Mouse (Mus musculus): ENCODE data around the gene Asl.

Gene Asl

DNA sequence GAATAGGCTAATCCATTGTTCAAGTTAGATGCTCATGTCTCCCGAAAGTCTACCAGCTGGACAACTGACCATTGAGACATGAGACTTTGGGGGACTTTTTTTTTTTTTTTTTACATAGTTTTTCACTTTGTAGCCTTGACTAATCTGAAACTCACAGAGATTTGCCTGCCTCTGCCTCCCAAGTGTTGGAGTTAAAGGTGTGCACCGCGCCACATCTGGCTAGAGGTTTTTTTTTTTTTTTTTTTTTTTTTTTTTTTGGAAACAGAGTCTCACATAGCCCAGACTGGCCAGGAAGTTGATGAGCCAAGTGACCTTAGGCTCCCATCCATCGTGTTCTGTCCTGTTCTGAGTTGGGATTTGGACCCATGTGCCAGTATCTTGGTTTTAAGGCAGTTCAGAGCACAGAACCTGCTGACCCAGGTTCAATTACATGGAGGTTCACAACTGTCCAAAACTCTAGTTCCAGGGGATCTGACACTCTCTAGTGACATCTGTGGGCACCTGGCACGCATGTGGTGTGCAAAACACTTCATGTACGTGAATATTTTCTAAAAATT is 20.9 kb downstream of the Asl start:
- DNase-seq (ENCODE audit: low read depth in 1 of 2, low spot score in 2 of 2) = no peak

DNA sequence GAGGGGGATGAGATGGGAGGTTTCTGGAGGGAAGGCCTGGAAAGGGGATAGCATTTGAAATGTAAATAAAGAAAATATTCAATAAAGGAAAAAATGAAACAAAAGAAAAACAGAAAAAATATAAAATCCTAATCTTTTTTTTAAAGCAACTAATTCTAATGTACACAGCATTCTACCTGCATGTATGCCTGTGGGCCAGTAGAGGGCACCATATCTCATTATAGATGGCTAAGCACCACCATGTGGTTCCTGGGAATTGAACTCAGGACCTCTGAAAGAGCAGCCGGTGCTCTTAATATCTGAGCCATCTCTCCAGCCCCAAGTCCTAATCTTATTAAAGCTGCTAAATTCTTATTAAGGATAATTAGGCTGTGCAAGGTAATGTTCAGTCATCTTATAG is 21.7 kb downstream of the Asl start:
- no peak for DNase-seq (ENCODE audit: low read depth in 1 of 2, low spot score in 2 of 2)

DNA sequence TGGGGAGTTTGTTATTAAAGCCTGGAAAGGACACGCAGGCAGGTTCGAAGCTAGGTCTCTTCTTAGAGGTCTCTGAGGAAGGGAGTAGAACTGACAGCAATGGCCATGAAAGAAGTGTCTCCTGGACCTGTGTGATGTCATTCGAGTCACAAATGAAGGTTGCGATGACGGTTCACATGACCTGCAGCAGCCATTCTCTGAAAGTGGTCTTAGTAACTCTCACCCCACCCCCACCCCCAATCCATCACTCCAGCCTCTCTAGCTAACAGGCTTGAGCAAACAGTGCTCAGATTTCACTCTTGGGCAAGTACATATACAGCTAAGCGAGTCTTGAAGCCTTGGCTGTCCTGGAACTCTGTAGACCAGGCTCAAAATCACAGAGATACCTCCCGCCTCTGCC is 25.8 kb downstream of the Asl start:
- no peak for DNase-seq (ENCODE audit: low read depth in 1 of 2, low spot score in 2 of 2)

DNA sequence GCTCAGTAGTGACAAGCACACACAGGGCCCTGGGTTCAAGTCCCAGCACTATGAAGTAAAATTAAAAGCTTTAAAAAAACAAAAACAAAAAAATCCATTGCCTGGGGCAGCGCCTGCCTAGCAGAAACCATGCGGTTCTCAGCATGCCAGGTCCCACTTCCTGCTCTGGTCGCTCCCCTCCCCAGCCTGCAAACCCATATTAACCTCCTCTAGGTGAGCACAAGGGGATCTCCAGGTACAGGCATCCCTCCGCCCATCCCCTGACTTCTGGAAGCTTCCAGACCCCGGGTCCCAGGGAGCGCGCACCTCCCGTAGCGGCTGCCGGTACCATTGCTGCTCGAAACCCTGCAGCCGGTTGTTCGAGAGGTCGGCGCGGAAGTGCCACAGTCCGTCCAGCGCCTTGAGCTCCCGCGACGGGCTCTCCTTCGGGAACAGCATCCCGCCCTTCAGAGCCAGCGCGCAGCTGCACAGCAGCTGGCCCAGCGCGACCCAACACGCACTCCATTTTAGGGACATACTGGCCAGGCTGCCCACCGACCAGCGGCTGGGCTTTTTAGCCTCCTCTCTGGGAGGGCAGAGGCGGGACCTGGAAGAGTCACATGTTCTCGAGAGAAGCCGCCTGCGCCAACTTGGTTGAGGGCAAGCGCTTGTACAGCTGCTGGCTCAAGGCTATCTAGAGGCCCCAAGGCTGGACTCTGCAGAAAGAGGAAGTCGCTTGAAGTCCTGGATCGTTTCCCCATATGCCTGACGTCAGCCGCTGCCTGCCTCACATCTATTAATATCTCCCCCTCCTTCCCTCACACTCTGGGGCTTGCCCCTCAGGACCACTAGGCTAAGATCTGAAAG is 26.5 kb downstream of the Asl start, which contains the start of gene Gusb:
Gusb (minus strand) TSS at position 749 of the 846 bp plus-strand sequence.
- DNase-seq (ENCODE audit: low read depth in 1 of 2, low spot score in 2 of 2) = peak; percentile 81 to 83

DNA sequence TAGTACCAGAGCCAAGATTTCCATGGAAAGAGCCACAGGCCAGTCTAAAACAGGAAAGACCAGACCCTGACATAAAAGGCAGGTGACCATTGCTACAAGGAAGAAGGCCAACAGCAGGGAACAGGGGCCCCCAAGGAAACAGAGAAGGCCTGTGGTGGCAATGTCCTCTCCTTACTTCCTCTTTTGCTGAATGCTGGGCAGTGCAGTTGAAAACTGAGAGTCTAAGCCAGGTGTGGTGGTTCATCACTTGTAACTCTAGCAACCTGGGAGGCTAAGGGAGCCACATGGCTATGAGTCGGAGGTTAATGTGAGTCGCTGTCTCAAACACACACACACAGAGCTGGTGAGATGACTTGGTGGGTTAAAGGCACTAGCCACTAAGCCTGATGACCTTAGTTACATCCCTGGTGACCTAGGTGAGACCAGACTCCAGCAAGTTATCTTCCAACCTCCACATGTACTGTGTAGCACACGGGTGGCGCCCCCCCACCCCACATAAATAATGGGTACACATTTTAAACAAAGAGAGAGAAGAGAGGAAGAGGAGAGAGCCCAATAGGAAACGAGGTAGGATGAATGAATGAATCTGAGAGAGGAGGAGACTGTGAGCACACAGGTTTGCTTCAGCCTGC is 27.6 kb downstream of the Asl start:
- DNase-seq (ENCODE audit: low read depth in 1 of 2, low spot score in 2 of 2) = peak in 1 of 2 experiments; percentile 22

DNA sequence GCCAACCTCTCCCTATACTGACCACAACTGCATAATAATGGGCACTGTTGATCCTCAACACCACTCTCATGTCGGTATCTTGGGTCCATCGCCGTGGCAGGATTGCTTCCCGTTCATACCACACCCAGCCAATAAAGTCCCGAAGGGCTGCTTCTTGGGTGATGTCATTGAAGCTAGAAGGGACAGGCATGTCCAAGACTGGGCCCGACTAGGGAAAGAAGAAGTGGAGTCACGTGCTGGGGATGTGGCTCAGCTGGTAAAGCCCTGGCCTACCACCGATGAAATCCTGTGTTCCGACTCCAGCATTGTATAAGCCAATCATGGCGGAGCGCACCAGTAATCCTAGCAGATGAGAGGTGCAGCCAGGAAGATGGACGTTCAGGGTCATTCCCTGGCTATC is 28.3 kb downstream of the Asl start:
- peak; percentile 51 to 59 for DNase-seq (ENCODE audit: low read depth in 1 of 2, low spot score in 2 of 2)

DNA sequence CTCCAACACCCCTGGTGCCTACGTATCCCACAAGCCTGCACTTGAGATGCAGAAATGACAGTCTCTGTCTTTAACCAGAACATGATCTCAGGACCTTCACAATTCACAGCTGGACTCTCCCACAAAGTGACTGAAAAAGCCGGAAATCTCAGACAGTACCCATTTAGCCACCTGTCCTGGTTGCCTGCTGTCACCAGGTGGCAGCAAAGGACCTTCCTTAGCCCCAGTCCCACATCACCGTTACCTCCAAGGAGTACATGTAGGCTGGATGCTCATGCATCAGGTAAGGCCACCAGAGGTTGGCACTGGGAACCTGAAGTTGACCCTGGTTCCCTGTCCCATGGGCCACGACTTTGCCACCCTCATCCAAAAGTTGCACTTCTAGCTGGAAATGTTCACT is 29.9 kb downstream of the Asl start:
- DNase-seq (ENCODE audit: low read depth in 1 of 2, low spot score in 2 of 2) = peak in 1 of 2 experiments; percentile 25

DNA sequence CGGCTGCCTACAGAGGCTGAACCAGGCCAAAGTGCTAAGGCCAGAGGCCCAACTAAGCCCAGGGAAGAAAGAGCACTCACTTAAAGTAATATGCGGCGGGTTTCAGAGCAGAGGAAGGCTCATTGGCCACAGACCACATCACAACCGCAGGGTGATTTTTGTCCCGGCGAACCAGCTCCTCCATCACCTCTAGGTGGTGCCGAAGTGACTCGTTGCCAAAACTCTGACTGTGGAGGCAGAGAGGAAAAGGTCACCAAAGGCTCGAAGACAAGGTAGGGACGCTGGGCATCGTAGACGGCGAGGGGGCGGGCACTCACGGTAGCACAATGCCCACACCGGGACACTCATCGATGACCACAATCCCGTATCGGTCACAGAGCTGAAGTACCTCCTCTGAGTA is 31.3 kb downstream of the Asl start:
- no peak for DNase-seq (ENCODE audit: low read depth in 1 of 2, low spot score in 2 of 2)

DNA sequence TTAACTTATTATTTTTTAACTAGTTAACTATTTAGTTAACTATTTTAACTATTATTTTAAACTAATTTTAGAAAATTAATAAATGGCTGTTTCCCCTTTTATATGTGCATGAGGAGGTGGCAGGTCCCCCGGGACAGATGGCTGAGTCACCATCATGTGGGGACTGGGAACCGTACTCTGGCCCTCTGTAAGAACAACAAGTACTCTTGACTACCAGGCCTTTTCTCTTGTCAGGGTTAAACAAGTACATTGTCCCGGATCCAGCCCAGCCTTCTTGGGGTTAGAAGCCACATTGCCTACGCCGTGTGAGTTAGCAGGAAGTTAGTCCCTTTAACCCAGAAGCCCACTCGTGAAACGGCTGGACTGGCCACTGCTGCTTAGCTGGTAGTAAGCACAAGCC is 34.1 kb downstream of the Asl start:
- no peak for DNase-seq (ENCODE audit: low read depth in 1 of 2, low spot score in 2 of 2)

DNA sequence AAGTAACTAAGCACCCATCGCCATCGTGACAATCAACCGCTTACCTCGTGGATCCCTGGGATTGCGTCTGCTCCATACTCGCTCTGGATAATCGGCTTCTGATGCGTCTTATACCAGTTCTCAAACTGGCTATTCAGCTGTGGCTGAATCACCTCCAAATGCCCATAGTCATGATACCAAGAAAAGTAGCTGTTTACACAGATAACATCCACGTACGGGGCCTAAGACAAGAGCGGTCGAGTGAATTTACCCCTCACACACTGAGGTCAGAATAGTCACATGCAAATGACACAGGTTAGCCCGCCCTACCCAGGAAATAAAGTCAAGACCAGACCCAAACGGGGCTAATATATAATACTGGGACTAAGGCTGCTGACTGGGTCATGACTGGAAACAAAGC is 35.7 kb downstream of the Asl start:
- no peak for DNase-seq (ENCODE audit: low read depth in 1 of 2, low spot score in 2 of 2)

DNA sequence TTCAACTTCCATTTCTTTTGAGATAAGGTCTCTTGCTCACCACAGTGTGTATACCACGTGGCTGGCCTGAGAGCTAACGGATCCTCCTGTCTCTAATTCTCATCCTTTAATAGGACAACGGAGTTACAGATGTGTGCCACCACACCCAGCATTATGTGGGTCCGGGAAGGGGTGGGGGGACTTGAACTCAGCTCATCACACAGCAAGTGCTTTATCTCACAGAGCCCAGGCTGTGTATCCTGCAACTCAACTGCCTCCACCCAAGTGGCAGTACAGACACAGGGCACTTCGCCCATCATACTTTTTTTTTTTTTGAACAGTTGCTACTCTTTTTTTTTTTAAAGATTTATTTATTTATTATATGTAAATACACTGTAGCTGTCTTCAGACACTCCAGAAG is 37.1 kb downstream of the Asl start:
- DNase-seq (ENCODE audit: low read depth in 1 of 2, low spot score in 2 of 2) = no peak

DNA sequence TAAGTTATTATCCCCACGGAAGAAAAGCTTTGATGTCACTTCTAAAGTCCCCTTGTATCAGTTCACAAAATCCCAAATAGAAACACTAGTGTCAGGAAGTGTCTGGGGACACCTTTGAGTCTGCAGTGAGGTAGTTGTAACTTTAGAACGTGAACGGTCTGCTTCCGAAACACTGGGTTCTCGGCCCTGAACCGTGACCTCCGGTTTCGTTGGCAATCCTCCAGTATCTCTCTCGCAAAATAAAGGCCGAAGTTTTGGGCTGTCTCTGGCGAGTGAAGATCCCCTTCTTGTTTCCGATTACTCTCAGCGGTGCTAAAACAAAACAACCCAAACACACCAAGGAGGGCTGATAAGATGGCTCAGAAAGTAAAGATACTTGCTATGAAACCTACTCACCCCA is 39.7 kb downstream of the Asl start:
- DNase-seq (ENCODE audit: low read depth in 1 of 2, low spot score in 2 of 2) = no peak

DNA sequence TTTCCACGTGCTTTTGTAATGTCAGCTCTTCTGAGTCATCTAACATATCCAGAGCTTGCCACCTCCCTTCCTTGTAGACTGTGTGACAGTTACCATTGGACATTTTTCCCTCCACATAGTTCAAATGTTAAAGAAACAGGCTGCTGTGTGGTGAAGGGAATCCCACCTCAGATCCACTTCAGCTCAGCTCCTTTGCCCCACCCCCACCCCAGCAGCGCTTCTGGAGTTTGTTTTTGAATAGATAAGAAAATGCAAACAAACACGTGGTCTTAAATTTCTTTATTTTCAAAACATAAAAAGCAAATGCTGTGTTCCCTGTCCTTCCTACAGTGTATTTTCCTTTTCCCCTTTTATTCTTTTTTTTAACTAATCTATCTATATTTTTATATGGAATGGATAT is 48.8 kb downstream of the Asl start:
- DNase-seq (ENCODE audit: low read depth in 1 of 2, low spot score in 2 of 2) = no peak

DNA sequence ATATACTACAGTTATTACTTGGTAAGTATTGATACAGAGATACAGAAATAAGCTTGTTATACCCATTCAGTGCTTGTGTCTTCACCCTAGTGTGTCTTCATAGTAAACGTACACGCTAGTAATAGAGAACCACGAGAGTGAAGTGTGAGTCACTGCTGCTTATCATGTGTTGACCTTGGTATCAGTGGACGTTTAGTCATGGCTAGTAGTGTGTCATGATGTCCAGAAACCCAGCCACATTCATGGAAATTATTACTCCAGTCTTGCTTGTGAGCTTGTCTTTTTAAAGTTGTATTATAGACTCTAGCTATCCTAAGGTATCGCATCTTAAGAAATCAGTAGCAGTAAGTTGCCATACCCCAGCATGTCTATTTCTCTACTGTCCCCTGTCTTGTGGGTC is 50.4 kb downstream of the Asl start:
- DNase-seq (ENCODE audit: low read depth in 1 of 2, low spot score in 2 of 2) = no peak

DNA sequence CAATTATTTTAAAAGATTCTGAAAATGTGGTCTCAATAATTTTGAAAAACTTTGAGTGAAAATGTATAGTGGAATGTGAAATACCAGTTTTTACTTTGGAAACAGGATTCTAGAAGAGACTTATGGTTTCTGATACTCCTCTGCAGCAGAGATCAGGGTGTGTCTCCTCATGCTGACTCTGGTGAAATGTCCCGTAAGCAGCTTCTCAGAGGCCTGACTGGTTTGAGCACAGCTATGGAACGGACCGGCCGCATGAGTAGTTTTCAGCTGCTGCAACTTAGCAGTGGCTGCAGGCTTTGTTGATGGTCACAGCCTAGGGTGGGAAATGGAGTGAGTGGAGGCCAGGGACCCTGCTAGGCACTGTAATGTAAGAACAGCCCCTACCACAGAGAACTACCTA is 51.3 kb downstream of the Asl start:
- no peak for DNase-seq (ENCODE audit: low read depth in 1 of 2, low spot score in 2 of 2)

DNA sequence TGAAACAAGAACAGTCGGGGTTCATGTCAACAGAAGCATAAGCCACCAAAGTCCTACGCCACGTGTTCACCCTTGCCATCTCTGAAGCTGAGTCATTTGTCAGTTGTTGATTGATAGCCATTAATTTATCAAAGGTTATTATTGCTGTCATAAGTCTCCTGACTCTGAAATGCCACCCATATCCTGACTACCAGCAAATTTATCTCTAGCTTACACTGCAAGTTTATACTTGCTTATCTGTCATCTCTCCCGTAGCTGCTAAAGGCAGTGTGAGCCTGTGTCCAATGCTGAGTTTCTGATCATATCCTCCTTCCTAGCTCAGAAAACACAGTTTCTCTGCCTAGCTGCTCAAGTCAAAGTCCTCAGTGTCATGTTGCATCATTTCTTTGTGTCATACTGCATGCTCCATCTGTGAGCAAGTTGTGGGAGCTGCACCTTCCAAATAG is 54.2 kb downstream of the Asl start:
- DNase-seq (ENCODE audit: low read depth in 1 of 2, low spot score in 2 of 2) = no peak

DNA sequence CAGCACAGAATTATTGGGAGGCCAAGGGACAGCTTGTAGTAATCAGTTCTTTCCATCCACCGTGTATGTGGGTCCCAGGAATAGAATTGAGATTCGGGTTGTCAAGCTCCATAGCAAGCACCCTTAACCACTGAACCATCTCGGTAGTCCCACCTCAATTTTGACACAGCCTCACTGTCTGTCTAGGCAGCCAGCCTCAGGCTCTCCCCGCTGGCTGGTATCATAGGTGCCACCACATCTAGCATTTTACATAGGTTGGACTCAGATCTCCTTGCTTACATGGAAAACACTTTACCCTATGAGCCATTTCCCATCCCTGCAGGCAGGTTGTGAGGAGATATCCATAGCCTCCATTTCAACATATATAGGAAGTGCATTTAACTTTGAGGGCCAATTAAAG is 54.7 kb downstream of the Asl start:
- DNase-seq (ENCODE audit: low read depth in 1 of 2, low spot score in 2 of 2) = no peak

DNA sequence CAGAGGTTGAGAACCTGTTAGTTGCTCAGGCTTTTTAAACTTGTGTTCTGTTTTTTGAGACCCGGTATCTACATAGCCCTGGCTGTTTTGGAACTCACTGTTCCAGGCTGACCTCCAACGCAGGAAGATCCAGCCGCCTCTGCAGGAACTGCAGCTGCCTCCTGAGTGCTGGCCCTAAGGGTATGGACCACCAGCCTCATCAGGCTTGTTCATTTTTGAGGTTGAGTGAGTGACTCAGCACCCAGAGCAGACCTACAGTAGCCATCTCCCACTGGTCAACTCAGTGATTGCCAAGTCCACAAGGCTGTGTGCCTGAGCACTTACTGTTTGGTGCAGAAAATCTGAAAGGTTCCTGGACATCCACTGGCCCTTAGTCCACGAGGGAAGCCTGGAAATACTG is 57.6 kb downstream of the Asl start:
- no peak for DNase-seq (ENCODE audit: low read depth in 1 of 2, low spot score in 2 of 2)

DNA sequence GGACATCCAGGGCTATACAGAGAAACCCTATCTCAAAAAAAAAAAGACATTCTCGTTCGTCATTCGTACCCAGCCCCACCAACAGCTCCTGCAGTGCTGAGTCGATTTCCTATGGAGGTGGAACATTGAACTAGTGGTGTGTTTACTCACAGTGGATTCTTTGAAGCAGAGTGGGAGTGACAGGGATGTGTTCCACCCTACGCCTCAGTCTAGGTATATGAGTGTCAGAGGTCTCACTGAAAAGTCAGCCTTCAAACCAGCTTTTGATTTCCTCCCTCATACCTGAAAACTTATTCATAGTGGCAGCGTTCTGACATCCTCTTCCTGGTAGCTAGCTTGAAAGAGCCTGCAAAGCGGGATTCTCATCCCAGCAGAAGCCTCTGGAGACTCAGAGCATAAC is 60.6 kb downstream of the Asl start:
- no peak for DNase-seq (ENCODE audit: low read depth in 1 of 2, low spot score in 2 of 2)

DNA sequence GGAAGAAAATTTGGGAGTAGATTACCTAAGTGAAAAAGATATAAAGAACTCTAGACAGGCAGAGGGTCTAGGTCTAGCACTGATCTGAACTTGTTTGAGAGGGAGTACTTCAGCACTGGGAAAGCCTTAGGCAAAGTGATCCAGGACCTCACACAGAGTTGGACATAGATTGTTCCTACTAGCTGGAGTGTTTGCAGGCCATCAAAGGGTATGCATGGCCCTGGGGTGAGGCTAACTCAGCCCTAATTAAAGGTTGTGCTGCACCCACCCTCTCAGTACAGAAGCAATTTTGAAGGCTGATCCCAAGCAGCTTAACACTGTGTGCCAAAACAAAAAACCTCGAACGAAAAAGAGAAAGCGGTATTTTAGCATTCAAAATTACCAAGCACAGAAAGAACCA is 62.6 kb downstream of the Asl start:
- no peak for DNase-seq (ENCODE audit: low read depth in 1 of 2, low spot score in 2 of 2)

DNA sequence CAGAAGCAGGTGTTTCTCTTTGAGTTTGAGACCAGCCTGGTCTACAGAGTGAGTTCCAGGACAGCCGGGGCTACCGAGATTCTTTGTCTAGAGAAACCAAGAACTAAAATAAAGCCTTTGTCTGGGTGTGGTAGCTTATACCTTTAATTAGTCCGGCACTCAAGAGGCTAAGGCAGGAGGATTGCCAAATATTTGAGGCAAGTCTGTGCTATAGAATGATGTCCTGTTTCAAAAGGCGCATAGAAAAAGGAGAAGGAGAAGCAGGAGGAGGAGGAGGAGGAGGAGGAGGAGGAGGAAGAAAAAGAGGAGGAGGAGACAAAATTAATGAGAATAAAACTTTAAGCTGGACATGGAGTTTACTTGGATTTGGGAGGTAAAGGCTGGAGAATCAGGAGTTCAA is 65.8 kb downstream of the Asl start:
- DNase-seq (ENCODE audit: low read depth in 1 of 2, low spot score in 2 of 2) = no peak

Measured in monocyte, adult 2 months (primary cell).